Mouse (Mus musculus): Measurements from ENCODE around the gene Tmem131.

The Tmem131 gene

GRCm38 (mm10) chr1:36744268-36744944 lies 199.1 kb downstream of the Tmem131 start:
- no peaks in the 10 kb centered on the region for H3K9me3 ChIP-seq (ENCODE audit: low read length)
- peaks cover 41% of the 10 kb centered on the region for H3K27me3 ChIP-seq (ENCODE audit: insufficient read depth, low read length)
- peaks cover 23% of the 10 kb centered on the region for H3K4me1 ChIP-seq (replicated peaks; ENCODE audit: low read depth, low read length)
- no peaks in the 10 kb centered on the region for H3K36me3 ChIP-seq (ENCODE audit: insufficient read depth, low read length)
- peak overlapping the region; percentile 23; the same call in 1 of the 2 replicates for H3K4me3 ChIP-seq (replicated peaks; ENCODE audit: low read length)
- no peak for TF ChIP-seq NANOG (IDR thresholded peaks at IDR 0.05; ENCODE audit: borderline replicate concordance, low read length)
- peak; percentile 81 for TF ChIP-seq CTCF (conservative IDR thresholded peaks at IDR 0.05; ENCODE audit: low read length)

- no peaks in the 10 kb centered on the region for H3K36me3 ChIP-seq (ENCODE audit: insufficient read depth, low read length)
- H3K27me3 ChIP-seq (ENCODE audit: insufficient read depth, low read length), result peaks cover 41% of the 10 kb centered on the region
- H3K4me1 ChIP-seq (replicated peaks; ENCODE audit: low read depth, low read length), result peaks cover 23% of the 10 kb centered on the region
- TF ChIP-seq CTCF (conservative IDR thresholded peaks at IDR 0.05; ENCODE audit: low read length) (no peak), POU5F1 (IDR thresholded peaks at IDR 0.05; ENCODE audit: borderline replicate concordance, low read length) (no peak), NANOG (IDR thresholded peaks at IDR 0.05; ENCODE audit: borderline replicate concordance, low read length) (no peak)
- no peaks in the 10 kb centered on the region for H3K9me3 ChIP-seq (ENCODE audit: low read length)
- no peak overlapping the region for H3K4me3 ChIP-seq (replicated peaks; ENCODE audit: low read length)
These were observed 200.4 kb downstream of the Tmem131 start for GRCm38 (mm10) chr1:36743046-36743445.

All from E14TG2a.4 (cell line).